Mouse (Mus musculus): ENCODE results near the gene Zbtb38.

- TF ChIP-seq CTCF (conservative IDR thresholded peaks at IDR 0.05; ENCODE audit: low read length) = no peak
- no peak for TF ChIP-seq NANOG (IDR thresholded peaks at IDR 0.05; ENCODE audit: borderline replicate concordance, low read length)
- no peak for TF ChIP-seq POU5F1 (IDR thresholded peaks at IDR 0.05; ENCODE audit: borderline replicate concordance, low read length)
Measured at GRCm38 (mm10) chr9:96639451-96639850, 113.2 kb downstream of the Zbtb38 start.

Measured in E14TG2a.4 (cell line).